Mouse (Mus musculus) kidney, adult 10 weeks (tissue): ENCODE results near the gene Dcaf1. TPM values are rescaled to one million over a fixed set of nuclear protein-coding genes. Genes with fewer than 3 reads are reported as not detected.

ENCODE experiments used
- polyA plus RNA-seq: library from polyadenylated mRNA; stranded (reverse); fragments of 350-450 nt; fragmentation: Illumina TruSeq; extraction: RNeasy Lipid Tissue Mini Kit (QIAGEN cat#74804); gene quantifications from one replicate; pipeline ENCODE4 v1.2.3, GENCODE M21; 2014; ENCODE audit warnings: low read depth, low replicate concordance

The Dcaf1 gene
- 28.0 TPM for polyA plus RNA-seq

GRCm38 (mm10) chr9:106821618-106822380 is at the start of gene Dcaf1:
Gene Dcaf1 (plus strand): TSS chr9:106821874.

GRCm38 (mm10) chr9:106788812-106789321 is 32.8 kb upstream of the Dcaf1 start, which contains the start of gene Rad54l2:
Gene Rad54l2 (minus strand): TSS chr9:106789194.

GRCm38 (mm10) chr9:106886828-106887702 is 65.4 kb downstream of the Dcaf1 start, which contains the start of gene Rbm15b:
Gene Rbm15b (minus strand): TSS chr9:106887428.

GRCm38 (mm10) chr9:106891829-106892551 is 70.3 kb downstream of the Dcaf1 start, which contains the start of gene Manf:
Gene Manf (minus strand): TSS chr9:106891979.

Other genes starting within 250 kb of the Dcaf1 start
- gene Iqcf6, start 195.3 kb upstream of the Dcaf1 start, polyA plus RNA-seq = not detected
- not detected for gene Grm2, start 165.8 kb upstream of the Dcaf1 start, polyA plus RNA-seq
- gene Tex264, start 135.9 kb upstream of the Dcaf1 start, polyA plus RNA-seq = 5.0 TPM
- 7.5 TPM for gene Rad54l2, start 32.7 kb upstream of the Dcaf1 start, polyA plus RNA-seq
- 6.1 TPM for gene Rbm15b, start 65.6 kb downstream of the Dcaf1 start, polyA plus RNA-seq
- 88.9 TPM for gene Manf, start 70.1 kb downstream of the Dcaf1 start, polyA plus RNA-seq